Mouse (Mus musculus): ENCODE results near the gene Spata7.

DNA sequence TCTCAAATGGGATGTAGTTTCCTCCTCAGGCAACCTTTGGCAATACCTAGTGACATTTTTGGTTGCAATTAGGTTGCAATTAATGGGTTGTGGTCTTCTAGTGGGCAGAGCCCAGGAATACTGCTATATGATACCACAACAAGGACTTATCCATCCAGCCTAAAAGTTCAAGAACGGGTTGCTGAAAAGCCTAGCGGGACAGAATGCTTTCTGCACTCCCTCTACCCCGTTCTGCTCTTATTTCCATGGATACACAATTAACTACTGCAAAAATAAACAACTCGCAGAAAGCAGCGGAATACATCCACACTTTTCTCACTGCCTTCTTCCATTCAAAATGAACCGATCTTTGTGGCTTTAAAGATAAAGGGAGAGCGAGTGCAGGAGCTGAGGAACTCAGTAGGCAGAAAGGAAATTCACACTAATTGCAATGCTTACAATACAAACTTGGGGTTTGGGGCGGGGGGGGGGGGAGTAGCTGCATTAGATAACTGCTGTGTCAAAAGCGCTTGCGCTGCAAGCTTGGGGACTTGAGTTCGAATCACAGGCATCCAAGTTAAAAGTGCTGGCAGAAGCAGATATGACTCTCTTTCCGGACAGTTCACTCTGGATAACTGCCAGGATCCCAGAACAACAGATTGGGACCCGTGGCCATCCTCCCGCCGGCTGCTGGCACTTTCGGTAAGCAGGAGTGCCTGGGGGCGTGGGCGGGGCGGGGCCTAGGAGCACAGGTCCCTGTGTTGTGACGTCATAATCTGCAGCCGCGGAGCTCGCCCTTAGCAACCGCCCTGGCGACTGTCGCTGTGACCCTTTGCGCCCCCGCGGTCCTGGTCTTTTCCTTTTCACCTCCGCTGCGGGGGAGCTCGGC, at the start of gene Spata7:
- TF ChIP-seq CTCF (IDR thresholded peaks at IDR 0.05; ENCODE audit: borderline replicate concordance, insufficient read depth, low read length) (no peak), POLR2A (IDR thresholded peaks at IDR 0.05; ENCODE audit: low read depth, low read length) (peak; percentile 38; the same call in 1 of the 2 replicates)
